Mouse (Mus musculus) liver, adult 2 months (tissue): ENCODE measurements around the gene Npepl1.

Experiments used
- CTCF ChIP-seq: fragments of 200-500 bp; IDR thresholded peaks from 2 replicates; pipeline ENCODE4 v1.5.1; 2011; ENCODE audit warnings: low read depth, low read length, control low read depth
- POLR2A ChIP-seq: fragments of 200-500 bp; IDR thresholded peaks from 2 replicates; pipeline ENCODE4 v1.6.1; 2011; ENCODE audit warnings: low read length, control low read depth; ENCODE audit not compliant: insufficient read depth; ENCODE audit errors: extremely low read depth

DNA sequence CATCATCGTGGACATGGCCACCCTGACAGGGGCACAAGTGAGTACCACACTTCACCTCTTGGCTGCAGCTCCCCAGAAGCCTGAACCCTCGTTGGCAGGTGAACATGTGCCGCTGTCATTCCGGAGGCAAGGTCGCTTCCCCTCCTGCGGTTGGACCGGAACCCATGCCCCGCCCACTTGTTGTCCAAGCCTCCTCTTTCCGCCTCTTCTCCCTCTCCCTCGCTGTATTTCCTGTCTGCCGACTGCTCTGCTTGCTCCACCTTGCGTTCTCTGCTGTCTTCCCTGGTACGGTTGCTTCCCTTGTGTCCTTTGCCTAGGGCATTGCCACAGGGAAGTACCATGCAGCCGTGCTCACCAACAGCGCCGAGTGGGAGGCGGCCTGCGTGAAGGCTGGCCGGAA lies 10.5 kb downstream of the Npepl1 start:
- no peak for TF ChIP-seq POLR2A
- TF ChIP-seq CTCF = no peak
